Mouse (Mus musculus) stomach, embryonic 14.5 days (tissue): ENCODE measurements around the gene Cenpt. TPM values are rescaled to one million over a fixed set of nuclear protein-coding genes. Genes with fewer than 3 reads are reported as not detected.
A peak's percentile ranks its signal among the peaks of the same experiment; 100 is the strongest.

Source experiments
- ATAC-seq: fragments of 200-750 bp; cut with Nextera tagmentation; 2 replicates; pipeline ENCODE4 v1.8.0; 2017; ENCODE audit warnings: low read depth, moderate TSS enrichment; ENCODE audit not compliant: insufficient number of reproducible peaks, insufficient read depth, low FRiP score
- H3K27ac ChIP-seq: fragments of 300-500 bp; sonication (generic); 2 replicates; pipeline ENCODE4 v1.5.1; 2014; ENCODE audit warnings: mild to moderate bottlenecking, low read length, moderate library complexity, mixed read lengths
- H3K27me3 ChIP-seq: fragments of 300-500 bp; sonication (generic); 2 replicates; pipeline ENCODE4 v1.6.1; 2014; ENCODE audit warnings: low read length, control low read depth, mixed read lengths; ENCODE audit not compliant: control insufficient read depth, insufficient read depth
- H3K36me3 ChIP-seq: fragments of 300-500 bp; sonication (generic); 2 replicates; pipeline ENCODE4 v1.6.1; 2014; ENCODE audit warnings: mild to moderate bottlenecking, control low read depth, low read length, moderate library complexity, mixed read lengths; ENCODE audit not compliant: control insufficient read depth, insufficient read depth
- H3K4me1 ChIP-seq: fragments of 300-500 bp; sonication (generic); 2 replicates; pipeline ENCODE4 v1.6.1; 2014; ENCODE audit warnings: low read length, control low read depth, mixed read lengths; ENCODE audit not compliant: control insufficient read depth, insufficient read depth
- H3K4me2 ChIP-seq: fragments of 300-500 bp; sonication (generic); replicated peaks from 2 replicates; pipeline ENCODE4 v1.6.1; 2014; ENCODE audit warnings: low read depth, low read length, control low read depth
- H3K4me3 ChIP-seq: fragments of 300-500 bp; sonication (generic); 2 replicates; pipeline ENCODE4 v1.5.1; 2014; ENCODE audit warnings: low read depth, low read length, control low read depth
- H3K9ac ChIP-seq: fragments of 300-500 bp; sonication (generic); replicated peaks from 2 replicates; pipeline ENCODE4 v1.6.1; 2014; ENCODE audit warnings: low read depth, mild to moderate bottlenecking, control low read depth, low read length, moderate library complexity, mixed read lengths
- H3K9me3 ChIP-seq: fragments of 300-500 bp; sonication (generic); 2 replicates; pipeline ENCODE4 v1.6.1; 2016; ENCODE audit warnings: low read depth, low read length, control low read depth; ENCODE audit not compliant: control insufficient read depth
- WGBS: fragments of 180-500 bp; shearing (Covaris S2); extraction: QIAGEN DNeasy Blood & Tissue Kit; methylation state at CpG from one replicate; pipeline ENCODE4 v1.1.7; 2014; 5-methylcytosine and 5-hydroxymethylcytosine counted together
- polyA plus RNA-seq: library from polyadenylated mRNA; unstranded; fragments of >200 nt; fragmentation: Nextera tagmentation; extraction: Ambion mirVana; gene quantifications from 2 replicates; pipeline ENCODE4 v1.2.1, GENCODE M21; 2014

Gene Cenpt
- polyA plus RNA-seq, 1 experiment from 2014 or later, result 52.3 TPM

DNA sequence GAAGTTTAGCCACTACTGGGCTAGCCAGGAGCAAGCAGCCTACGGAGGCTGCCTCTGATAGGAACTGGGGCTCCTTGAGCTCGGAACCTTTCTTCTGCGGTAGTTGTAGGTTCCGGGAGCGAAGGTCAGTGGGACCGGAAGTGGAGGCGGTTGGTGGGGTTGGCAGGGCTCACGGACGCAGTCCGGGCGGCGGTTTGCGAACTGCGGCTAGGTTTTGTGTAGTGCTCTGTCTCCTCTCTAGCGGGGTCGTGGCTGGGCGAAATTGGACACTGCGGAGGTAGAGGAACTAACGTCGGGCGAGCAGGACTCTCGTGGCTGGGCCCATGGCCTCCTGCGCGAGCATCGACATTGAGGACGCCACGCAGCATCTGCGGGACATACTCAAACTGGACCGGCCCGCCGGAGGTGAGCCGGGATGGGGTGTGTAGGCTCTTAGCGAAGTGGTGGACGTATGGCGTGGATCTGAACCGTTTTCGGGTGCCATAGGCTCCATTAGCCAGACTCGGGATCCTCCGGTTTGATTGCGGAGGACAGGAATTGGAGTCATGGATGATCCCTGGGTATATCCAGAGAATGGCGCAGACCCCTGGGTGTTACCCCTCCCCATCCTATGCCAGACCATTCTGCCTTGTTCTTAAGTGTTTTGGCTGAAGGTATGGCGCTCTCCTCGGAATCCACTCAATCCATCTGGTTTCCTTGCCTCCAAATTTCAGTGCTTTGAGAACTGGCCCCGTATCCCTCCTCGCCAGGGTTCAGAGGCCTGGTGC lies 27.9 kb upstream of the Cenpt start, which contains the start of gene Edc4:
TSS of gene Edc4 (plus strand) at position 128 of the 767 bp plus-strand sequence.
- no peak within 1 kb of the TSS; the same call in 1 of the 2 replicates for H3K27ac ChIP-seq
- H3K4me3 ChIP-seq, result peak within 1 kb of the TSS; percentile 81
- no peaks in the 10 kb centered on the region for H3K9me3 ChIP-seq
- peak within 1 kb of the TSS; percentile 91 for H3K4me2 ChIP-seq
- ATAC-seq, result peak; percentile 84
- no peaks in the 10 kb centered on the region for H3K27me3 ChIP-seq
- under 1% methylated on average over 45 of the region's 45 CpGs for WGBS
- peaks cover 11% of the 10 kb centered on the region for H3K4me1 ChIP-seq
- H3K36me3 ChIP-seq, result peaks cover 48% of the 10 kb centered on the region
- peak within 1 kb of the TSS; percentile 80 for H3K9ac ChIP-seq

DNA sequence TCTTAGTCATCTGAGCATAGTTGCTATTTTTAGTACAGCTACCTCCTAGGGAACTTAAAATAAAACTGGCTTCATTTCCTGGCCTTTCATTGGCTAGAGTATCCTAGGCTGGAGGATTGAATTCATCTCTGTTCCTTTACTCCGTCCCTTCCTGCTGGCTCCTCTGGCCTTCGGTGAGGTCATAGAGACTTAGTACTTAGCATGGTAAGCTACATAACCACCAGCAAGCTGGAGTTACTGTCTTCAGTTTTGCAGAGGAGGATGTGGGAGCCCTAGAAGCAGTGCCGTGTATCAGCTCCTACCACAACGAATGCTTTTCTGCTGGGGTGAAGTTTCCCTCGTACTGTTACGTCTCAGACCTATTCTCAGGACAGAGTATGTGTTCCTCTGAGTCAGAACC lies 21.2 kb upstream of the Cenpt start:
- Histone ChIP-seq H3K4me1 (no peaks in the 10 kb centered on the region), H3K4me3 (no peak overlapping the region), H3K27ac (no peak overlapping the region), H3K9ac (no peak overlapping the region), H3K36me3 (peaks cover 56% of the 10 kb centered on the region), H3K27me3 (no peaks in the 10 kb centered on the region), H3K4me2 (no peak overlapping the region), H3K9me3 (no peaks in the 10 kb centered on the region)
- 88% methylated on average over 6 of the region's 6 CpGs for WGBS
- no peak for ATAC-seq

- Histone ChIP-seq H3K9me3 (no peaks in the 10 kb centered on the region), H3K36me3 (peaks cover 46% of the 10 kb centered on the region), H3K9ac (no peak overlapping the region), H3K4me1 (peaks cover 8% of the 10 kb centered on the region; the same call in 1 of the 2 replicates), H3K27ac (no peak overlapping the region), H3K27me3 (no peaks in the 10 kb centered on the region), H3K4me3 (no peak overlapping the region), H3K4me2 (no peak overlapping the region)
- 81% methylated on average over 6 of the region's 6 CpGs for WGBS
- ATAC-seq, result no peak
These were observed 13.4 kb upstream of the Cenpt start for GRCm38 (mm10) chr8:105866364-105867029.

DNA sequence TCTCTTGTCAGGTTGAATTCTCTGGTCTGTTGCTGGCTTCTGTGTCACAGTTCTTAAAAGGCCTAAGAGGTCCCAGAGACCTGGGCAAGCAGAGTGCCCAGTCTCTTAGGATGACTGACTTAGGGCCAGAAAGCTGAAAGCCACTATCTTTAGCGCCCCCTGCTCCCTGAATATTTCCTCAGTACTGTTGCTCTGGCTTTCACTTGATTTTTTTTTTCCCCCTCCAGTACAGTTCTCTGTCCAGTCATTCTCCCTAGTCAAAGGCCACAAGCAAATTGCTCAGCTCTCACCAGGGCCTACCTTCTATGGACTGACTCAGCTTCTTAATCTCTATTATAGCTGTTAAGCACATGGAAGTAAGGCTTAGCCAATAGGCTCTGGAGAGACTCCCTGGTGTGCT lies 8.9 kb upstream of the Cenpt start:
- H3K27me3 ChIP-seq, result no peaks in the 10 kb centered on the region
- no peaks in the 10 kb centered on the region for H3K9me3 ChIP-seq
- peak overlapping the region; percentile 93 for H3K9ac ChIP-seq
- no peak for ATAC-seq
- H3K27ac ChIP-seq, result no peak overlapping the region
- H3K4me1 ChIP-seq, result peaks cover 19% of the 10 kb centered on the region; the same call in 1 of the 2 replicates
- H3K36me3 ChIP-seq, result peaks cover 17% of the 10 kb centered on the region
- 9% methylated on average over 1 of the region's 1 CpGs for WGBS
- peak overlapping the region; percentile 57 for H3K4me2 ChIP-seq
- peak overlapping the region; percentile 92 for H3K4me3 ChIP-seq

DNA sequence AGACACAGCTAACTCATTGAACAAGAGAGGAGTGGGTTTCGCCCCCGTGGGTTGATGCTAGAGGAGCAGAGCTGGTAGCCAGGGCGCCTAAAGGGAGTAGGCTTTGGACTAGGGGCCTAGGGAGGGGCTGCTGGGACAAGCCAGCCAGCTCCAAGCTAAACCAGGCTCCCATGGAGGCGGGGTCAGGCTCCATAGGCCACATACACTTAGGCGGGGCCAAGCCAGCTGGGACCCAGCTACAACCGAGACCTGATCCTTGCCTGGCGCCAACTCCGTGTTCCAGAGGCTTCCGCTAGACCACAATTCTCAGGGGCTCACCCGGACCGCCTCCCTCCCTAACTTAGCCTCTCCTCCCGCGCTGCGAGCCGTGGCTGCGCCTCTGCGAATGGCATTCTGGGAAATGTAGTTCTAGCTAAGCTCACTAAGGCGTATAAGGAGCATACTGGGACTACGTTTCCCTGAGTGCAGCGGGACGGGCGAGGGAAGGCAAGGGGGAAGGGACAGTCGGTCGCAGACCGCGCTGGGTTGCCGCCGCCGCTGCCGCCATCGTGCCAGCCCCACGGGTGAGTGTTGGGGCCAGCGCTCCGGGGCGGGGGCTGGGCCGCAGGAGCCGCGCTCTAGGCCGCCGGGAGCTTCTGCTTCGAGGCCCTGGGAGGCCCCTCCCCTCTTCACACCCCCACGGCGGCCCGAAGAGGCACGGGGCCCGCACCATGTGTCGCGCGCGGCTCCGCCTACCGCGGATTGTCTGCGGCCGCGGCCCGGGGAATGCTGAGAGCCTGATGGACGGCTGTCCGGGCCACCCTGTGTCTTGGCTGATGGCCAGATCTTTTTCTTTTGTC lies 7.3 kb upstream of the Cenpt start, which contains the start of gene Nutf2:
TSS of gene Nutf2 (plus strand) at position 438 of the 839 bp plus-strand sequence.
- Histone ChIP-seq H3K4me2 (peak within 1 kb of the TSS; percentile 57), H3K4me1 (peaks cover 29% of the 10 kb centered on the region), H3K4me3 (peak within 1 kb of the TSS; percentile 92), H3K9me3 (no peaks in the 10 kb centered on the region), H3K27ac (peak within 1 kb of the TSS; percentile 93), H3K27me3 (no peaks in the 10 kb centered on the region), H3K9ac (peak within 1 kb of the TSS; percentile 93), H3K36me3 (peaks cover 4% of the 10 kb centered on the region)
- peak; percentile 98 for ATAC-seq
- under 1% methylated on average over 58 of the region's 59 CpGs for WGBS

DNA sequence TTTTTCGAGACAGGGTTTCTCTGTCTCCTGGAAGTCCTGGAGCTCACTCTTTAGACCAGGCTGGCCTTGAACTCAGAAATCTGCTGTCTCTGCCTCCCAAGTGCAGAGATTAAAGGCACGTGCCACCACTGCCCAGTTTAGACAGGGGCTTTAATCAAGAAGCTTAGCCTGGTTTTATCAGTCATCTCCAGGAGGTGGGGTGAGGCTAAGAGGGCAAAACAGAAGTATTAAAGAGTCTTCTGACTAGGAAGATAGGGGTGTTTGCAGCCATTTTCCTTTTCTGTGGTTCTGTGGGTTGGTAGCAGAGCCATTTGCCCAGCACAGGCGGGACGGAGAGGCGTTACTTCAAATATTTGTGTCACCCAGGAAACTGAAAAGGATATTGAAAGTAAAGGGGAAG lies 6.2 kb upstream of the Cenpt start:
- peaks cover 29% of the 10 kb centered on the region for H3K4me1 ChIP-seq
- H3K4me2 ChIP-seq, result peak overlapping the region; percentile 33
- no peaks in the 10 kb centered on the region for H3K9me3 ChIP-seq
- no peak overlapping the region for H3K9ac ChIP-seq
- H3K4me3 ChIP-seq, result 0 out of 2 replicates have a peak overlapping the region, but pooled peaks have one; percentile 92
- H3K27me3 ChIP-seq, result no peaks in the 10 kb centered on the region
- peak overlapping the region; percentile 64; the same call in 1 of the 2 replicates for H3K27ac ChIP-seq
- no peak for ATAC-seq
- 55% methylated on average over 5 of the region's 5 CpGs for WGBS
- H3K36me3 ChIP-seq, result peaks cover 4% of the 10 kb centered on the region

- Histone ChIP-seq H3K36me3 (peaks cover 4% of the 10 kb centered on the region), H3K9me3 (no peaks in the 10 kb centered on the region), H3K4me2 (no peak overlapping the region), H3K4me3 (no peak overlapping the region), H3K4me1 (peaks cover 29% of the 10 kb centered on the region), H3K9ac (no peak overlapping the region), H3K27me3 (no peaks in the 10 kb centered on the region), H3K27ac (no peak overlapping the region)
- WGBS, result 83% methylated on average over 5 of the region's 5 CpGs
- ATAC-seq, result no peak
These were observed 5.4 kb upstream of the Cenpt start for GRCm38 (mm10) chr8:105858495-105858894.
